Mouse (Mus musculus): ENCODE data around the gene Trappc12. TPM values are rescaled to one million over a fixed set of nuclear protein-coding genes. Genes with fewer than 3 reads are reported as not detected.

The Trappc12 gene
- 9.6 and 12.0 TPM in 2 replicates for polyA plus RNA-seq (2012; rRNA removed)

GRCm38 (mm10) chr12:28750021-28750633 is at the start of gene Trappc12:
TSS of gene Trappc12 (minus strand) at chr12:28750472.

GRCm38 (mm10) chr12:28751508-28752263 is 1.4 kb upstream of the Trappc12 start, which contains the start of gene Eipr1:
TSS of gene Eipr1 (plus strand) at chr12:28751803.

GRCm38 (mm10) chr12:28675121-28675924 is 74.9 kb downstream of the Trappc12 start, which contains the start of gene Adi1:
TSS of gene Adi1 (plus strand) at chr12:28675231.

GRCm38 (mm10) chr12:28649141-28650110 is 100.8 kb downstream of the Trappc12 start, which contains the start of gene Rnaseh1:
TSS of gene Rnaseh1 (plus strand) at chr12:28649602.

Other genes with a start within 250 kb of the Trappc12 start
- not detected in 2 replicates for gene Dcdc2c, start 198.1 kb downstream of the Trappc12 start, polyA plus RNA-seq (2012; rRNA removed)
- not detected in 2 replicates for gene Allc, start 167.9 kb downstream of the Trappc12 start, polyA plus RNA-seq (2012; rRNA removed)
- 8.1 and 8.7 TPM in 2 replicates for gene Colec11, start 127.1 kb downstream of the Trappc12 start, polyA plus RNA-seq (2012; rRNA removed)
- gene Rps7, start 114.5 kb downstream of the Trappc12 start, polyA plus RNA-seq (2012; rRNA removed) = 690 and 700 TPM in 2 replicates
- gene Rnaseh1, start 100.9 kb downstream of the Trappc12 start, polyA plus RNA-seq (2012; rRNA removed) = 9.9 and 10.8 TPM in 2 replicates
- gene Adi1, start 75.2 kb downstream of the Trappc12 start, polyA plus RNA-seq (2012; rRNA removed) = 16.4 and 21.3 TPM in 2 replicates
- gene Eipr1, start 1.3 kb upstream of the Trappc12 start, polyA plus RNA-seq (2012; rRNA removed) = 14.4 and 16.8 TPM in 2 replicates